Mouse (Mus musculus): ENCODE measurements at regions not wholly inside any gene's neighbourhood (a gene's known extent, or its start where the extent isn't known, plus 50 kb on each side); places are given as distances from the start of the nearest gene placed in this dataset.

DNA sequence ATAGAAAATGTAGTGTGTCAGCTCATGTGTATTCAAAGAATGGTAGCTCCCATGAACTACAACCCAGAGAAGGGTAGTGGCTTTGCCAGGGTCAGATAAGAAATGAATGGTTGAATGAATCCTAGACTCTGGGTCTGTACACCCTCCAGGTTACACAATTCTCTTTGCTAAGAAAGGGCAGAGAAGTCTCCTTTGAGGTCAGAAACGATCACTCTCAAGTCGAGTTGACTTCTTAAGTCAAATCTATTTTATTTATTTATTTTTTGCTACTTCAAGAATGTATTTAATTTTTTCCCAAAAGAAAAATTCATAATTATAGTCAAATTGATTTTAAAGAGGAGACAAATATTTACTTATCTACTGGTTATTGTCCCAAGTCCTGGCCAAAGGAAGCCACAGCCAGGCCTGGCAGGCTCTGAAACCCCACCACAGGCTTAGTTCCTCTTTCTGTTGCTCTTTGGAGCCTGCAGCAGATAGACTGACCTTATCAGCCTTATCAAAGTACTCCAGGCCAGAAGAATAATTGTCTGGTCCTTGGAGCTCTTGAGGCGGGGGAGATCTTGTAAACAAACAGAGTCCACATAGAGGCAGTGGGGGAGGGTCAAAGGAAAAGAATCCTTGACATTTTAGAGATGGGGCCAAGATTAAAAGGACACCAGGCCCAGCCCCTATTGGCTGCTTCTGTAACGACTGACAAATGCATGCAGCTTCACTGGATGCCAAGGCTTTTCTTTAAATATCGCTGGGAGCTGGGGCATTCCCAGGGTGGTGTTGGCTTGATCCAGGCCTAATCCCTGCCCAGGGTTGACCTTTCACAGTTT is 104.6 kb upstream of the Jun start:
- Histone ChIP-seq H3K4me3 (no peak overlapping the region), H3K36me3 (no peaks in the 10 kb centered on the region), H3K9ac (no peak overlapping the region), H3K27me3 (replicated peaks) (no peaks in the 10 kb centered on the region), H3K4me1 (peaks cover 9% of the 10 kb centered on the region), H3K27ac (no peak overlapping the region), H3K9me3 (no peaks in the 10 kb centered on the region), H3K4me2 (replicated peaks) (no peak overlapping the region)
- WGBS: 63% methylated on average over 5 of the region's 5 CpGs
- ATAC-seq (ENCODE audit: low FRiP score, low read depth): no peak

DNA sequence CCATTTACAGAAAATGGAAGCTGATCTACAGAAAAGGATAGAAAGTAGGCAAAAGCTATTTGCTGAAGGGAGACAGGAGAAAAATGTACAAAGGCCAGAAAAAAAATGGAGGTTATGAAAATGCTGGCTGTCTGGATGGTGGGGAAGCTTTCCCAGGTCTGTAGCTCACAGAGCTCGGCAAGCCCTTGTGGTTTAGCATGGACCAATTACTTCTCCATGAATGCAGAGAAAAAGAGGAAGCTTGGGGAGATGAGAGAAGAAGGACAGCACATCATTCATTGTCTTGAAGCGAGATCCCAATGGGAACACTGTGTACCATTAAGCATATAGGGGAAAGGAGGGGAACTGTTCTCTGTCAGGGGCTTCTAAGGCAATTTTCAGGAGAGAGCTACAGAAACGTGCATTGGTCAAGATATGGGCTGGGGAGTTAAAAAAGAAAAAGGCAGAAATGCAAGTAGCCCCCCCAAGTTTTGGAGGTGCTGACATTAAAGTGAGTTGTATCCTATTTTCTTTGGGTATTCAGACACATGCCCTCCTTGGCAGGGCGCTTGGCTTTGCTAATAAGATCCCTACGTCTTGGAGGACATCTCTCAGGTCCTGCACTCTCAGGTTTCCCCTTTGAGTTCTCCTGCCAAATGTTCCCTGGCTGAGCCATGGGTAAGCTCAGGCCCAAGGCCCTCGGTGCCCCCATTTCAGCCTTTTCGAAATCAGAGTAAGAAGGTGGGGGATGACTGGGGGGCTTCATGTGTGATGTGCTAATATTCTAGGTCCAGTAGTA is 105.8 kb upstream of the Jun start:
- Histone ChIP-seq H3K4me2 (replicated peaks) (no peak overlapping the region), H3K27me3 (replicated peaks) (no peaks in the 10 kb centered on the region), H3K4me3 (no peak overlapping the region), H3K36me3 (no peaks in the 10 kb centered on the region), H3K9ac (no peak overlapping the region), H3K9me3 (no peaks in the 10 kb centered on the region), H3K4me1 (peaks cover 9% of the 10 kb centered on the region), H3K27ac (no peak overlapping the region)
- no peak for ATAC-seq (ENCODE audit: low FRiP score, low read depth)
- 81% methylated on average over 7 of the region's 7 CpGs for WGBS

DNA sequence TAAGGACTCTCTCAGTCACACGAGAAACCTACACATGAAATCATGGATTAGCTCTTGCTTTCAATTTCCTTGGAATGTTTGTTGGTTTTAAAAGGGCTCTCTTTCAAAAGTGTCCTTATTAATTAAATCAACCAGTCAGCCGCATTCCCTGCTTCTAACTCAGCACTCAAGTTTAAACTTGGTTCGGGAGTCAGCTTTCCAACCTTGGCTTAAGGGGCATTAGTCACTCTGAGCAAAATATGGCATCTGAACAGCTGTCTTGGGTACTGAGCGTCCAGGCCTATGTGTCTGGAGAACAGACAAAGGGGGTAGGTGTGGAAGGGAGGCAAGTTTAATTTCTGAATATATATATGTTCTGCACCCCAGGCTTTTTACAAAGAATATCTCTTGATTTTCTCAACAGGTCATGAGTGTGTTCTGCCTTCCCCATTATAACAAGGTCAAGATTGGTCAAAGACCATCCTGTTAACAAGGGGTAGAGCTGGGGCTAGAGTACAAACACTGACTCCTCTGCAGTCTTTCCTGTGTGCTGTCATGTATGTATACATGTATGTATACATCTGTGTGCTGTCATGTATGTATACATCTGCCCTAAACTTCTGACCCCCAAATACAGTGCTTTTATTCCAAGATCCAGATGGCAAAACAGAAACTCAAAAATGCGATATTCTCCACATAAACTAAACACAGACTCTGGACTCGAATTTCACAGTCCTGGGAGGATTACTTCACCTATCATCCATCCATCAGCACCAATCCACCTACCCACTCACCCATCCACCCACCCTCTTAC is 106.8 kb upstream of the Jun start:
- Histone ChIP-seq H3K4me2 (replicated peaks) (no peak overlapping the region), H3K9me3 (no peaks in the 10 kb centered on the region), H3K9ac (no peak overlapping the region), H3K27me3 (replicated peaks) (no peaks in the 10 kb centered on the region), H3K36me3 (no peaks in the 10 kb centered on the region), H3K4me3 (no peak overlapping the region), H3K4me1 (peaks cover 5% of the 10 kb centered on the region; the same call in 1 of the 2 replicates), H3K27ac (no peak overlapping the region)
- 89% methylated on average over 6 of the region's 6 CpGs for WGBS
- no peak for ATAC-seq (ENCODE audit: low FRiP score, low read depth)

DNA sequence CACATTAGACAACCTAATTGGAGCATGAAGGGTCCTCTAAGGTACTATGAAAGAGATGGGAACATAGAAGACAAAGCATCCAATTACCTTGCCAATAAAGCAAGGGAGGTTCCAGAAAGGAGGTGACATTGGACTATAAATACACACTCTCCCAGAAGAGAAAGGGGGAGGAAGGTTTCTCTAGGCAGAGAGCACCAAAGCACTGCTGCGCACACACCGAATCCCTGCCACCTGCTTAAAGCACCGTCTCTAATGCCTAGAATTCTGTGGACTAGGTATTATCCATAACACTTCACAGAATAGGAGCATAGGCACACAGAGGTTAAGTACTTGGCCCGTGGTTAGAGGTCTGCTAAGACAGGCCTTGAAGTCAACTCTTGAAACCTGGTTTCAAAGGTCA is 107.8 kb upstream of the Jun start:
- 91% methylated on average over 4 of the region's 4 CpGs for WGBS

DNA sequence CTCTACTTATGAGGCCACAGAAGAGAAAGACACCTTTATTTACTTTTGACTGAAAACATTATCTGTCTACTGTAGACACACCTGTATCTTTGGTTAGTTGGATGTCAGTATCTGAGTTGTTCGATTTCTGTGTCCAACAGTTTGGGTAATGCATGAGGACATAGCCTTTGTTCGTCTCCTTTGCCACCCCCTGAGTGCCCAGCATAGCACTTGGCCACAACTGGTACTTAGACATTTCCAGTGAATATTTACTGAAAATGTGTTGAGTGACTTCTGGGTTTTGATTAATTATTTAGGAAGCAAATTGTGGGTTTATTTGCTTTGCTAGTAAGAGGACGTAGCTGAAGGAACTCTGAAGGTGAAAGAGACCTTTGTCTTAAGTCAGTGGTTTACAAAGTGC is 108.4 kb upstream of the Jun start:
- 78% methylated on average over 3 of the region's 3 CpGs for WGBS
- H3K27ac ChIP-seq: no peak overlapping the region
- ATAC-seq (ENCODE audit: low FRiP score, low read depth): no peak

More for the DNA sequence above, 107.8 kb upstream of the Jun start:
- H3K9ac ChIP-seq: no peak overlapping the region
- H3K4me2 ChIP-seq (replicated peaks): no peak overlapping the region
- no peaks in the 10 kb centered on the region for H3K36me3 ChIP-seq
- H3K9me3 ChIP-seq: no peaks in the 10 kb centered on the region
- H3K27me3 ChIP-seq (replicated peaks): no peaks in the 10 kb centered on the region
- ATAC-seq (ENCODE audit: low FRiP score, low read depth): no peak
- no peaks in the 10 kb centered on the region; the same call in 1 of the 2 replicates for H3K4me1 ChIP-seq
- no peak overlapping the region for H3K27ac ChIP-seq
- H3K4me3 ChIP-seq: no peak overlapping the region

DNA sequence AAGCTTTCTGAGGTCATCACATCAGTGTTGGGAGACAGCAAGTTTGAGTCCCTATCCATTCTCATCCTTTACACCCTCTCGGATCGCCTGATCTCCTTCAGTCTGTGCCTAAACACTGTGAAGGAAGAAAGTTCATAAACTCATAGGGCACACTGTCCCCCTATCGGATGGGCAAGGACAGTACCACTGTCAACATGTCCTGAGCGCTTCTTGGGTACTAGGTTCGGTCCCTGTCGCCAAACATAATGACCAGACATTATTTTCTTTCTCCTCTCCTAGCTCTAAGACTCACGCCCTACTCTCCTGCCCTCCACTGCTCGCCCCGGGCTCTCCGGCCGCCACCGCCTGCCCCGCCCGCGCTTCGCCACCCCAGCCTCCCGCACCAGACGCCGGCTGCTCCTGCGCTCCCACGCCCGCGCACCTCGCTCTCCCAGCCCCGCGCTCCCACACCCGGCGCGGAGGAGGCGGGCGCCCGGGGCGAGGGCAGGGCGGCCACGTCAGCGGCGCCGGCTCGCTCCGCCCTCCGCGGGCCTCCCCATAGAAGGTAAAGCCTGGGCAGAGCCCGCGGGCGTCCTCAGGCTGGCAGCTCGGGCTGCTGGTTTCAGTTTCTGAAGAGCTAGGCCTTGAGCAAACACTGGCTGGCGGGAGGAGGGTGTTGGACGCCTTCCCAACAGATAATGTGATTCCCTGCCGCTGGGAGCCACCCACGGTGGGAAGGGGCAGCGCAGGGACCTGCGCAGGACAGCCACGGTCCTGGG is 109.1 kb upstream of the Jun start:
- Histone ChIP-seq H3K36me3 (no peaks in the 10 kb centered on the region), H3K27me3 (replicated peaks) (no peaks in the 10 kb centered on the region), H3K4me2 (replicated peaks) (peak overlapping the region; percentile 75), H3K4me3 (peak overlapping the region; percentile 45), H3K9me3 (no peaks in the 10 kb centered on the region), H3K9ac (peak overlapping the region; percentile 69), H3K4me1 (no peaks in the 10 kb centered on the region; the same call in 1 of the 2 replicates), H3K27ac (peak overlapping the region; percentile 38; the same call in 1 of the 2 replicates)
- WGBS: 1% methylated on average over 53 of the region's 53 CpGs
- peak; percentile 96 for ATAC-seq (ENCODE audit: low FRiP score, low read depth)

More for the DNA sequence above, 108.4 kb upstream of the Jun start:
- Histone ChIP-seq H3K9me3 (no peaks in the 10 kb centered on the region), H3K4me1 (no peaks in the 10 kb centered on the region; the same call in 1 of the 2 replicates), H3K27me3 (replicated peaks) (no peaks in the 10 kb centered on the region), H3K36me3 (no peaks in the 10 kb centered on the region), H3K4me3 (no peak overlapping the region), H3K4me2 (replicated peaks) (peak overlapping the region; percentile 75), H3K9ac (no peak overlapping the region)

DNA sequence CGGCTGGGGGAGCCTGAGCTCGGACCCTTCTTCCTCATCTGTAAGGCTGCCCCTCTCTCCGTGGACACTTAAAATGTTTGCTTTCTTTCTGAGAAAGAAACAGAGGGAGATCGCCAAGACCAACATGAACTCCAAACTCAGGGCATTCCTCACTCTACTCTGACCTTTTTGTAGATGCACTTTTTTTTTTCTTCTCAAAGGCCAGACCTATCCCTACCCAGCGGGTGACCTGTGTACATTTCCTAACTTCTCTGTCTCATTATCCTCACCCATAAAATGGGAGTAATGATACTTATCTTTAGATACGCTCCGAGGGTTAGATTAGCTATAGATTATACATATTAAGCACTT is 109.6 kb upstream of the Jun start:
- H3K27ac ChIP-seq: peak overlapping the region; percentile 38; the same call in 1 of the 2 replicates
- ATAC-seq (ENCODE audit: low FRiP score, low read depth): no peak; the same call in 1 of the 2 replicates
- H3K4me3 ChIP-seq: peak overlapping the region; percentile 45
- H3K4me2 ChIP-seq (replicated peaks): peak overlapping the region; percentile 75
- H3K27me3 ChIP-seq (replicated peaks): no peaks in the 10 kb centered on the region
- no peaks in the 10 kb centered on the region for H3K36me3 ChIP-seq
- H3K9ac ChIP-seq: peak overlapping the region; percentile 69
- WGBS: 23% methylated on average over 7 of the region's 7 CpGs
- H3K9me3 ChIP-seq: no peaks in the 10 kb centered on the region
- no peaks in the 10 kb centered on the region; the same call in 1 of the 2 replicates for H3K4me1 ChIP-seq

DNA sequence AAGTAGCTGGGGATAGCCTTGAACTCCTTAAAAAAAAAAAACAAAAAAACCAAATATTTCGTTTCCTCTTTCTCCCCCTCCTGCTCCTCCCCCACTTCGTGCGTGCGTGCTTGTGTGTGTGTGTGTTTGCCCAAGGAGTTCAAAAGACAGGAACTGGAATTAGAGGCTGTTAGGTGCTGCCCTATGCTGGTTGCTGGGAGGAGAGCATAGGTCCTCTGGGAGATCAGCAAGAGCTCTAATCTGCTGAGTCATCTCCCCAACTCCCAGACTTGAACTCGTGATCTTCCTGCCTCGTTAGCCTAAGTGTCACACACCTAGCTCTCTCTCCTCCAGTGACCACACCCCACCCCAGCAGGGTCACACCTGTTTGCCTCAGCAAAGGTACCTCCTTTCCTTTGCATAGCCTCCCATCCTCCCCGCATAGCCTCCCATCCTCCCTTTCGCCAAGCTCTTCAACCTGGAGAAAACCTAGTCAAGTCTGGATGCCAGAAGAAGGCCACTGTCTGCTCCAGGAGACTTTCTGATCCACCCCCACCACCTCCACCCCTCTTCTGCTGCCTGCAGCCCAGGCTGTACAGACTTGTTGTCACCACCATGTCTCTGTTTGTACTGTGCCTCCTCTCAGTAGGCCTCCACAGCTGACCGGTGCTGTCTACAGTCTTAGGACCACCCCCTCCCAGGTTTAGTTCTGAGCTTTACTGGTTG is 110.5 kb upstream of the Jun start:
- H3K27ac ChIP-seq: no peak overlapping the region
- WGBS: 80% methylated on average over 9 of the region's 9 CpGs
- ATAC-seq (ENCODE audit: low FRiP score, low read depth): no peak
- no peaks in the 10 kb centered on the region for H3K9me3 ChIP-seq
- H3K4me3 ChIP-seq: no peak overlapping the region
- no peaks in the 10 kb centered on the region; the same call in 1 of the 2 replicates for H3K4me1 ChIP-seq
- no peak overlapping the region for H3K4me2 ChIP-seq (replicated peaks)
- H3K27me3 ChIP-seq (replicated peaks): no peaks in the 10 kb centered on the region
- no peaks in the 10 kb centered on the region for H3K36me3 ChIP-seq
- no peak overlapping the region for H3K9ac ChIP-seq

DNA sequence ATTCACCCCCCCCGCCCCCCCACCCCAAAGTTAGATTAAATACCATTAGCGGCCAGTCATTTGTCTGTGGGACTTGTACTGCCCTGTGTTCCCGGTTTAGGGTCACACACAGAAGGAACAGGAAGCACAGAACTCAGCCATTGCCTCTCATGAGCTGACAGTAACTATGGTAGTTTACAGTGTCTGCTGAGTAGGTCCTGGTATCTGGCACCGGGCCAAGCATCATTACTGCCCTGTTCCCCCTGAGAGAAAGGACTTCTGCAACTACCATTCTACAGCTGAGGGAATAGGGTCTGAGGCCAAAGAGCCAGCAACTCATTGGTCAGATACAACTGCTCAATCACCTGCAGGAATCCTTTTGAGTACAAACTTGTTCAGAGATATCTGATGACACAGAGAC is 111.4 kb upstream of the Jun start:
- H3K4me2 ChIP-seq (replicated peaks): no peak overlapping the region
- H3K9me3 ChIP-seq: no peaks in the 10 kb centered on the region
- H3K27me3 ChIP-seq (replicated peaks): no peaks in the 10 kb centered on the region
- H3K4me1 ChIP-seq: no peaks in the 10 kb centered on the region; the same call in 1 of the 2 replicates
- no peak overlapping the region for H3K27ac ChIP-seq
- H3K9ac ChIP-seq: no peak overlapping the region
- no peak overlapping the region for H3K4me3 ChIP-seq
- ATAC-seq (ENCODE audit: low FRiP score, low read depth): no peak
- no peaks in the 10 kb centered on the region for H3K36me3 ChIP-seq
- WGBS: 76% methylated on average over 4 of the region's 4 CpGs

DNA sequence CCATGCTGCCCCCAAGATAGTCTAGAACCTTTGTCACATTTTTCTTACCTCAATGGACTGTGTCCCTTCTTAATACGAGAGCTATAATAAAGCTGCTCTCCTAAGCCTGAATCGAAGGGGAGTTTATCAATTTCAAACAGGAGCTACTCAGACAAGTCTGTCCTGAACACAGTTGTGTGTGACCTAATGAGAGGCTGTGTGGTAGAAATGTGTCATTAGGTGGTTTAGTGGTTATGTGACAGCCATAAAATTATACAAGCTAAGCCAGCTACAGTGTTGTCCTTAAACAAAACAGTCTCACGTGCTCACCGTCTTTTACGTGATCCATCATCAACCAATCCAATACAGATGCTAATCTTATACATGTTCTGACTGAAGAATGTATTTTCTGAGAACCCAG is 114.5 kb upstream of the Jun start:
- Histone ChIP-seq H3K36me3 (no peaks in the 10 kb centered on the region), H3K4me2 (replicated peaks) (no peak overlapping the region), H3K4me3 (no peak overlapping the region), H3K9me3 (no peaks in the 10 kb centered on the region), H3K9ac (no peak overlapping the region), H3K4me1 (no peaks in the 10 kb centered on the region; the same call in 1 of the 2 replicates), H3K27me3 (replicated peaks) (no peaks in the 10 kb centered on the region), H3K27ac (no peak overlapping the region)
- 87% methylated on average over 5 of the region's 5 CpGs for WGBS
- no peak for ATAC-seq (ENCODE audit: low FRiP score, low read depth)

DNA sequence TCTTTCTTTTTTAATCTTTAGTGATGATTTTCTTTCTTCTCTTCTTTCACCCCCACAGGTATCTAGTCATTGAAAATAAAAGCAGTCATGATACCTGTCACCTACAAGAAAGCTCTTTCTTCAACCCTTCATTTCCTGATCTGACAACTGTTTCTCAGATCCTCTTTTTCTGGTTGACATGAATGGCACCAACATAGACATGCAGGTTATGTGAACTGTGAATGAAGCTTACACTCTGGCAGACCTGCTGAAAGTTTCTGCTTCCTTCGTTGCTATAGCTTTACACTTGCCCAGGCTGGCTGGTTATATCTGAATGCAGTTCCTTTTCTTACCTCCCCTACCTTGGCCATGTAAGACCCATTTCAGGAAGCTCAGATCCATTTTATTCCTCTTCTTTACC is 115.2 kb upstream of the Jun start:
- Histone ChIP-seq H3K4me2 (replicated peaks) (no peak overlapping the region), H3K9ac (no peak overlapping the region), H3K36me3 (no peaks in the 10 kb centered on the region), H3K27ac (no peak overlapping the region), H3K9me3 (no peaks in the 10 kb centered on the region), H3K27me3 (replicated peaks) (no peaks in the 10 kb centered on the region), H3K4me1 (no peaks in the 10 kb centered on the region), H3K4me3 (no peak overlapping the region)
- no peak for ATAC-seq (ENCODE audit: low FRiP score, low read depth)
- WGBS: 91% methylated on average over 1 of the region's 1 CpGs
